Mouse (Mus musculus) cerebellum, adult 9-11 months (tissue): ENCODE measurements around the gene Tpk1.
"Not testable (repeated sequence)": the region's sequence is repeated elsewhere in the genome, so short reads cannot be mapped to it uniquely, and the experiment has no call there.

Experiments
- DNase-seq: peaks from one replicate; pipeline ENCODE4 v3.0.0; 2022

Gene Tpk1

DNA sequence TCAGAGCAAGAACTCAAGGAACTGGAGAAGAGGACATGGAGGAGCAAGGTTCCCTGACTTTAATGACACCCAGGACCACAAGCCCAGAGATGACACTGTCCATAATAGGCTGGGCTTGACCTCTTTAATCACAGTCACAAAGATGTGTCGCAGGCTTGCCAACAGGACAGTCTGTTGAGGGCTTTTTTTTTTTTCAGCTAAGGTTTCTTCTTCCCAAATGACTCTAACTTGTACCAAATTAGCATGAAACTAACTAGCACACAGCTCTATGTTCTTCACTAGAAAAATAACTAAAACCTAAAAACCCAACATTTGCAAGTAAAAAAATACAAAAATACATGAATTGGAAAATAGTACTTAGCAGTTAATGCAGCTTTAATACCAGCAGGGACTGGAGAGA lies 27.2 kb downstream of the Tpk1 start:
- no peak for DNase-seq

DNA sequence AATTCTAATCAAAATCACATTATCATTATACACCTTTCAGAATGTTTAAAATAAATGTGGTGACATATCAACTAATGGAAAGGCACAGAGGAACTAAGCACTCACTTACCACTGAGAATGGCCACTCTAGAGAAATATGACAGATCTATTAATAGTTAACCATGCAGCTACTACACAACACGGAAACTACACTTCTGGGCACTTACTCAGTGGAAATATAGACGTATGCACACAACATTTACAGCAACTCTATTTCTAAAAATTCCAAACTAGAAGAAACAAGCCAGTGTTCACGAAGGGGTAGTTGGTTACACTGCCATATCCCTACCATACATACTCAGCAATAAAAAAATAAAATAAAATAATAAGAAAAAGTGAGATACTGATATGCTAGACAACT lies 28.0 kb downstream of the Tpk1 start:
- DNase-seq: no peak

DNA sequence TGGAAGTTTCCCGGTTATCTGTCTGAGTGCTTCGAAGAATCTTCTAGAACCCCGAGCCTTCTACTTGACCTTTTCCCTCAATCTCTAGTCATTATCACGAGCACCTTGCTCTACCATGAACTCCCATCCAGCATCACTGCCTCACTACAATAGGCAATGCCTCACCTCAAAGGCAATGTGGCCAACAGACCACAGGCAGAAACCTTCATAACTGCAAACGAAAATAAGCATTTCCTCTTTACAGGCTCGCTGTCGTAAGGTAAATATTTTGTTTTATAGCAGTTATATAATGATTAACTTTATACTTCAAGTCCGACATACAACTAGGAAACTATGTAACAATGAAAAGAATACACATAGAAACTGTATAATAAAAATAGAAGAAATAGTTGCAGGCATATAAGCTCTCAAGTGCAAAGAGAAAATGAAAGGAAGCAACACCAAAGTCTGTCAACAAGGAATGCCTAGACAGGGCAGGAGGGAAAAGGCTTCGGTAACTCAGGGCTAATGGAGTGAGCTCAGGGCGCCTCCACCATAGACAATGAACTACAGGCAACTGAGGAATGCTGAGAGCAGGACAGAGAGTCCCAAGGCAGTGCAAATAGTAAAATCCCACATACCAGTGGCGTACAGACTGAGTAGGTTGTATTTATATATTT lies 29.0 kb downstream of the Tpk1 start:
- no peak for DNase-seq

DNA sequence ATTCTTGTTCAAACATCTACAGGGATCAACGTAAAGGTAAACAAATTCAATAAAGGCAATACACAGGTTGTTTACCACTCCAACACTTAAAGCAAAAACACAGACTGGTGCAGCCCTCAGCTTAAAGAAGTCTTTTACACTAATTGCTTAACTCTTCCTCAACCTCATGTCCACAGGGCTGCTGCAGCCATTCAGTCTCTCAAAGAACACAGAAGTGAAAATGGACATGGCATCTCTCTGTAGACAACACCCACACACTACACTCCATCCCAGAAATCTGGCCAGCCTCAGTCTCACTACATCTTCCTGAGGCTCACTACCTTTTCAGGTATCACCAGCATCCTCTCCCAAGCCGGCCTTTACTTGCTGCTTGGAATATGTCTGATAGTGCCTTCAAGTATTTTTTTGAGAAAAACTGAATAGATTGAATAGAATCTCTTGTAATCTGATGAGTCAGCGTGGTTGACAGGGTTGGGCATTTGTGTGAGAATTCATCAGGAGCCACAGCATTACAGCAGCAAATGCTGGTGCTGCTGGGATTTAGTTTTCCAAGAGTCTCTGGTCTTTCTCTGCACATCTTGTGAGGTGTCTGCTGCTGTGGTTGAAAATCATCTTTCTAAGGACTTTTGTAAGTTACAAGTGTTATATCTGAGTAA lies 32.6 kb downstream of the Tpk1 start:
- no peak for DNase-seq

DNA sequence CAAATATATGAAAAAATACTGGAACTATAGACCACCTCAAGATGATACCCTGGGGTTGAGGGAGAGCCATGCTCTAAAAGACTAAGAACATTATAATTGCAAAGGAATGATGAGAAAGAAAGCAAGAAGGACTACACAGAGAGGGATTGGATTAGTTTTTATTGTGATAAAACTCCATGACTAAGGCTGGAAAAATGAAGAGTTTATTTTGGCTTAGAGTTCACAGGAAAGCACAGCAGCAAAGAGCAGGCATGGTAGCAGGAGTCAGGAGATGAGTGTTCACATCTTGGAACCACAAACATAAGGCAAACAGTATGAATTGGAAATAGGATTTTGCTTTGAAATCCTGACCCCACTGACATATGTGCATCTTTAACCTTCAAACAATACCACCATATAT lies 33.2 kb downstream of the Tpk1 start:
- no peak for DNase-seq

DNA sequence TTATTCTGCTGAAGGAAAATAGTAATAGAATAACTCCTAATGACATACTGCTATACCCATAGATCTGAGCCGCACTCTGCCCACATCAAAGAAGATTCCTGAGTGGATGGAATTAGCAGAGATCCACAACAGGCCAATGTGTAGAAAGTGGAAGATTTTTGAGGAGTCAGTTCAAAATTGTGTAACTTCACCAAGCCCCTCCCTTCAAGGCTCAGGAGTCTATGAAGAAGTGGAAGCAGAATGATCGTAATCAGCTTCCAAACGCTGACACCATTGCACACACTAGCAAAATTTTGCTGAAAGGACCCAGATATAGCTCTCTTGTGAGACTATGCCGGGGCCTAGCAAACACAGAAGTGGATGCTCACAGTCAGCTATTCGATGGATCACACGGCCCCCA lies 42.6 kb downstream of the Tpk1 start:
- not testable (repeated sequence) for DNase-seq

DNA sequence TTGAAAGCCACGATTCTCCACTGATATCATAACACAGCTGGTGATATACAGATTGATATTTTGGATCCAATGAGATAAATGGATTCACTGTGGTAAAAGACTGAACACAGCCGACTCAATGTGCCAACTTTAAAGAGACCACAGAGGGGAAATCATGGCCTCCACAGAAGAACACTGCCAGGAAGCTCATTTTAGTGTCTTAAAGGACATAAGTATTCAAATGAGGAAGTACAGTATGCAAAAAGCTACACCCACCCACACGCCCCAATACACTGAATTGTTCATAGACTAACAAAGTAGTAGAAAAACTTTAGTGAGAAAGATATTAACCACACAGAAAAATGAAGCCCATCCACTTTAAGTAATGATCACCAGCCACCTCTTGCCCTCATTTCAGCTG lies 46.8 kb downstream of the Tpk1 start:
- no peak for DNase-seq

DNA sequence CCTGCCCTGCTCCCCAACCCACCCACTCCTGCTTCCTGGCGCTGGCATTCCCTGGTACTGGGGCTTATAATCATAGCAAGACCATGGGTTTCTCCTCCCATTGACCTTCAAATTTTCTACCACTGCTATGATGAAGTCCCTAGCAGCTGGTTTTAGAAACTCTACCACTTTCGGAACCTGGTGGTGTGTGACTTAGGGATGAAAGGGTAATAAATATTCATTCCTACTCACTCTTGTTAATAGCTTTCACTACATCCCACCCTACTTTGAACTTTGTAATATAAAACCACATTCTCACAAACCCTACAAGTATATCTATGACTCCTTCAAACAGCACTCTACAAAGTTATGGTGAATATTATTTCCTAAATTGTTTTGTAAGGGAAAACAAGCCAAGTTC lies 54.3 kb downstream of the Tpk1 start:
- DNase-seq: no peak

DNA sequence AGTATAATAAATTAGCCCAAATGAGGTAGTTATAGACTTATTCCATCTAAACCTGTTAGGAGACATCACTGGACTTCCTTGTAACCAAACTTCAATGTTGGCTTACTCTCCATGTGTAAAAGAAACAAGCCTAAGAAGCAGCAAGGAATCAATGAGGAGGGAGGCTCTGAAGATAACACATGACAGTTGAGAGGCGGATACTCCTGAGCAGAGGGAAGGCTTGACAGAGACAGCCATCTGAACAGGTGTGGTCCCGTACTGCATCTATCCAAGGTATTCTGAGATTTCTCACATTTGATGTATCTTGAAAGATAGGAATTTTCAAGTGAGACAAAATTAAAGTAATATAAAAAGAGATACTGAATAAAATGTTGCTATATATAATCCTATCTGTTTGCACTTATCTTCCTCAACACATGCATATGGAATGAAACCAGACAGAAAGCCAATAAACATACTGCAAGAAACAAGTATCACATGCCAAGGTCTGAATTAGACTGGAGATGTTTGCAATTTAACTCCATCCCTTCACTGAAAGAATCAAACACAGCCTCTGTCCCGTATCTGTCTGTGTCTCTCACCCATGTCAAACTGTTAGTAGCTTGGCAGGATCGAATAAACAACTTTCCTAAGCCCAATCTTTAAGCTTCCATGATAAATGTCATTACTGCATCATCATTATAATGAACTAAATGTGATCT lies 75.1 kb downstream of the Tpk1 start:
- DNase-seq: no peak

DNA sequence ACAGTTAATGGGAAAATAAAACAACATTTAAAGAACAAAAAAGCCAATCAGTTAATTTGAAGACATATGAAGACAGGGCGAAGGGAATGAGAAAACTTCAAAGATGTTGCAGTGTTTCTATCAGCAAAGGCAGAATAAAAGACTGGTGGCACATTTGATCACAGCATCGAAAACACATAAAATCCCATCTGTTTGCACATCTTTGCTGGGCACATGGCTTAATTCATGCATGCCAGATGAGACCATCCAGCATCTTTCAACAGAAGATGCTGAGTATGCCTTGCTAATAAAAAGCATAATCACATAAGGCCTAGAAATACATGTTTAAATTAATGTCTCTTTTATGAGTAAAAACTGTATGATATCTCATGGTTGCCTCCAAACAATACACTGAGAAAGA lies 80.8 kb downstream of the Tpk1 start:
- no peak for DNase-seq

DNA sequence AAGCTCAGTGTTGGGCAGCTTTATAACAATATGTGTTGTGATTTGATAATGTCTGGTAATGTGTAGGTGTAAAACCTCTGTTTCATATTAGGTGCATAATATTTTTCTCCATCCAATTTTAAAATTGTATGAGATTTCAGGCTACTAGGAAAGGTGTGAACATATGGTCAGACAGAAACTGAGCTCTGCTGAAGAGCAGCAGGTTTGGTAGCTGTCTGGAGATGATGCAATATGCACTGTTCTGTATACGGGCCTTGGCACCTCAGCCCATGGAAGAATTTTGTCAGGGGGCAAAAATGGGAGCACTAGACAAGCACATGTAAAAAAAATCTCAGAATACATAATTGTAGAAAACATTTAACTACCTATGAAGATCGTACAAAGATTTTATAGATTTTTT lies 84.3 kb downstream of the Tpk1 start:
- peak; percentile 32 for DNase-seq

DNA sequence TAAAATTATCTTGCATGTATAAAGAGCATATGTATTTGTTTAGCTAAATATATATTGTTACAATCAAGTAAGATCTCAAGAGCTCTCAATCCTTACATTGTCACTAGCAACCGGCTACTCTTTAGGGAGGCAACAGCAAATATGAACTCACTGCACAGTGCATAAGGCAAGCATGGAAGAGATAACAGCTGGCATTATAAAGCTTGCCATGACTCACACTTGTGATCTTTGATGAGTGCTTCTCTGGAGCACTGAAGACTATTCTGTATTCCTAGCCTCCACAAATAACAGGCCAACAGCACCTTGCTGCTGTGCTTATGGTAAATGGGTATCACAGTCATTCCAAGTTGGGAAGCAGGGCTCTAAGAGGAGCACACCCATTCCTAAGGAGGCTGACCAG lies 98.2 kb downstream of the Tpk1 start:
- no peak for DNase-seq

DNA sequence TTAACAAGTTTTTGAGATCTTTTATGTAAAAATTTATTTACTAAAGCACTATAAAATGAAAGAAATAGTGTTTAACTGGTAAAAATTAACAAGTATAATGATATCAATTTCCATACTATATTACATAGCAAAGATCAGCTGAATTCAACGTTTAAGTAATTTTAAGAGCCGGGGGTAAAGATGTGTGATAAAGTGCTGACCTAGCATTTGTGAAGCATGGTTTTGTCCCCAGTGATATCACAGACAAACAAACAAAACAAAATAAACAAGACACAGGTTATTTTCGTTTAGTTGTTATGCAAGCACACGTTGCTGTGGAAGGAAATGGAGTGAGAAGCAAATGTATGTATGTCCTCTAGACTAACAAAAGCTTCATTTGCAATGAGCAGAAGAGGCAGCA lies 103.6 kb downstream of the Tpk1 start:
- no peak for DNase-seq

DNA sequence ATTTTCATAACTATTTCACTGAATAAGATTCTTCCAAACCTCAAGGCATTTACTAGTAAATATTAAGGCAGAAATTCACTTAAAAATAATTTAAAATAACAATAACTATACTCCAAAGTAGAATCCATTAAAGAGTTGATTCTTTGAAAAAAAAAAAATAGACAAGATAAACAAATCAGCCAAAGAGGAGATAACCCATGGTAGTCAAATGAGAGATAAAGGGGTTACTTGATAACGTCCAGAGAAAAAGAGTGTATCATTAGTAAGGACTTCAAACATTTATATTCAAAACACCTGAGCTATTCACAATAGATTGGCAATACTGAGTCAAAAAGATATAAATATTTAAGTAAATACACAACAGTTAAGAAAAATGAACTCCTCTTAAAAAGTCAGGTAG lies 114.7 kb downstream of the Tpk1 start:
- no peak for DNase-seq

DNA sequence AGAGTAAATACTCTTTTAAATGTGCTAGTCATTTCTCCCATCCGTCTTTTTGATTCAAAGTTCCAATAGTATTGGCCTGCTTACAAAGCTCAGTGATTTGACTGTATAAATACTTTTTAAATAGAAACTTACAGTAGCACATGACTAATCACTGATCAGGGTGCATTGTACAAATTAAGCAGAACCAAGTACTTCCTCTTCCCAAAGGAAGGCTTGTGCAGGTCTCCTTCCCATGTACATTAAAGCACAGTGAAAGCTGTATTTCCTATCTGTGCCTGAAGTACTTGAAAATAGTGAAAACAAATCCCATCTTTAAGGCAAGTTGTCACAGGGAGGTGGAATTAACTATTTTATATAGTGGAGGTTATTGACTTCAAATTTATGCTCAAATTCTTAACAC lies 119.5 kb downstream of the Tpk1 start:
- no peak for DNase-seq

DNA sequence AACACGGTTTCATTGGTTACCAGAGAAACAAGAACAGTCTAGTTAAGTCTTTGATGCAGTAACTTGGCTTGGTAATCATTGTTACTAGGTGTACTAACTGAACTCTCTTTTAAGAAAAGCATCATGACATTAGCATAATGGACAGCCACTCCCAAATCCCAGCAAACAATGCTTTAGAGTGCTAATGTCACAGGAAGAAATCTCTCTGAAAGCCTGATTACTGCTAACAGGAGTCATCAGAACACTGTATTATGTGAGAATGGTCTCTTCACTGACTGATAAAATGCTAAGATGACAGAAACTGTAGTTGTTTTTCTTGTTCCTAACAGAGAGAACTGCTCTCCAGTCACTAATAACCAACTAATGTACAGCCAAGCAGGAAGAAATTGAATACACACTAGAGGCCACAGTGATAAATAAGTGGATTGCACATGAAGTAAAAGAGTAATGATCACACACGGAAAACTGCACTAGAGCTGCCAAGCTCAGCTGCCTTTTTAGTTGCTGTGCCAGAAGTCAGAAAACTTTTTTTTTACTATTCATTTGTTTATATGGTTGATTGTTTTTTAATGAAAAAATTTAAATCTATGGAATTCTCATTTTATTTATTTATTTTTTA lies 128.7 kb downstream of the Tpk1 start:
- no peak for DNase-seq

DNA sequence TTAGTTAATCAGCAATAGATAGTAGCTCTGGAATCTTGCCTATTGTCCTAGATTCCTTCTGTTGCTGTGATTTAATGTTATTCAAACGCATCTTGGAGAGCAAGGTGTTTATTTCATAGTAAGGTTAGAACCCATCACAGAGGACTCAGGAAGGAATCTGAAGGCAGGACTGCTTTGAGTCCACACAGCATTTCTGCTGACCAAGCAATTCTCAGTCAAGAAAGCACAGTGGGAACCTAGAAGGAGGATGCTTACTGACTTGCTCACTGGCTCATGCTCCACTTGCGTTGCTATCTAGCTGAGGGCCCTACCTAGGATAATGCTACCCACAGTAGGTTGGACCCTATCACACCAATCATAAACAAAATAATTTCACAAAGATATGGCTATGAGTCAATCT lies 130.6 kb downstream of the Tpk1 start:
- no peak for DNase-seq

DNA sequence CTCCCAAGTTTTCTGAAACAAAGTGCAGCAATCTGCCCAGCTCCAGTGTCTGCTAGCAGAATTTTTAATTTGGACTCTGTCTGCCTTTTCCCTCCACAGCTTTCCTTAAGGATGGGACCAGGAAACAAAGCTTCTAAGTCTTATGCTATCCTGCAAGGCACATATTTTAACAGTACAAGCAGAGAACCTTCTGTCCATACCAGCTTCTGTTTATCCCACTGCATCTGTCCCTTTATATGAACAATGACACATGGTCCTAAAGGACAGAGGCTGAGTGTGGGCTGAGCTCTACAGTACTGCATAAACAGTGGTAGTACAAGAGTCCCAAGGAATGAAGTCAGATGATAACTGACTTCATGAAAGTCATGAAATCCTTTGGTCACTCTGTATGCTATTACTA lies 132.8 kb downstream of the Tpk1 start:
- DNase-seq: no peak

DNA sequence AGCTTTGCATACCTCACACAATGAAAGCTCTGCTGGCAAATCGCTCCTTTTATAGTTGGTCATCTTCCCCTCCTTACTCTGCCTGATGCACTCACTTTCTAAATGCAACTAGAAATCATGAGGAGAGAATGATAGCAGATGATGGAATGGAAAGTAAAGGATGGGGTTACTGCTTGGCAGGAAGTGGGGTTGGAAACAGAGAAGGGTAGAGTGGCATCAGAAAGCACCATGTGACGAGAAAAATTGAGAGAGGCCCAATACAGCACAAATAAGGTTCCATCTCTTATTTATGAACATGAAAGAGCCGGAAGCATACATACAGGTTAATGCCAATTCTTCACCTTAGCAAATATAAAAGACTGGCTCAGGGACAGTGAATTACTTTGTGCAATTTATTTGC lies 133.3 kb downstream of the Tpk1 start:
- no peak for DNase-seq

DNA sequence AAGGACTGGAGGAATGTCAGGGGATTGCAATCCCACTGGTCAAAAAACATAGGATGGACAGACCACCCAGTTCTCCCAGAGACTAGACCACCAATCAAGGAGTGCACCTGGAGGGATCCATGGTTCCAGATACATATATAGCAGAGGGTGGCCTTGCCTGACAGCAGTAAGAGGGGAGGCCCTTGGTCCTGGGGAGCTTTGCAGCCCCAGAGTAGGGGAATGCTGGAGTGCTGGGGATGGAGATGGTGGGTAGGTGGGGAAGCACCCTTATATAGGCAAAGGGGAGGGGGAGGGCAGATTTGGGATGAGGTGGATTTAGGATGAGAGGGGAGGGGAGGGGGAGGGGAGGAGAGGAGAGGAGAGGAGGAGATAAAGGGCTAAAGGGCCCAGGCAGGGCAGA lies 134.1 kb downstream of the Tpk1 start:
- DNase-seq: no peak

DNA sequence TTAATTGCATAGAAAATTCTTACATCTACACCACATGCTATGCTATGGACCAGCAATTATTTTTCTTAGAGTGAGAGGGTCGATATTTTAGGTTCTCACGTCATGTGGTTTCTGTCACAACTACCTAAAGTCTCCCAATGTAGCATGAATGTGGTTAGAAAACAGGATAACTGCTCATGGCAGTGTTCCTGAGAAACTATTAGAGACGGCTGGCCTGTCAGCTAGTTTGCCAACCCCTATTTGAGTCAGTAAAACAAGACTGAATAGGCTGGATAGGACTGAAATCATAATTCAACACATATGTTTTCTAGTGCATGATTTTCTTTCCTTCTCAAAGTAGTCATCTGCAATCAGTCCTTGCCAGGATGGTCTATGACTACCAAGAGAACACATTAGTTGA lies 137.1 kb downstream of the Tpk1 start:
- no peak for DNase-seq

DNA sequence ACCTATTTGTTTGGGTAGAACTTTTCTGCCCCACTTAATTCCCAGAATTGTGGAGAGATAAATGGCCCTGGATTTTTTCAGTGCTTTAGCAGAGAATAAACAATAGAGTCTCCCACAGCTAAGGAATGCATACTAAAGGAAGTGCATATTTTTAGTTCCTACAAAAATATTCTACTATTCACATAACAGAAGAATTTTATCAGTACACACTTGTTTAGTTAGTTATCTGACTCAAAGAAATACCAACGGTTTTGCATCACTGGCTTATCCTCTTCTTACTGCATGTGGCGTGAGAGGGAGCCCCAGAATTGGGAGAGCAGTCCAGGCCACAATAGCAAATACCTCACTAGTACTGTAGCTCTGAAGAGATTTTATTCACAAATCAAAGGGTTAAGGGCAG lies 141.1 kb downstream of the Tpk1 start:
- DNase-seq: no peak

DNA sequence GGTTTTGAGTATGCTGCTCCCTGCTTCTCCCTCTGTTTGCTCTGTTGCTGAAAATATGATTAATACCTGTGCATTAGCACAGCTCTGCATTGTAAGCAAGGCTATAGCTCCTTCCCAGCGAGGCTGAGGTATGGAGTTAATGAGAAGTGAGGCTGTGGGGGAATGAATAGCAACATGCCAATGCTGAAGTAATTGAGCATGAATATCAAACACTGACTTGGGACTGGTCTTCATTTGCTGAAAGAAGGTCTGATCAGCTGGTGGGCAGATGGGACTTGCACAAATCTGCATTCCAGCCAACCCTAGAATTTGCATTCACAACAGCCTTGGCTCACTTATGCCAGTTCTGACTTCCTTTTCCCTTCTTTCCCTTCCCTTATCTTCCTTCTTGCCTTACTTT lies 144.0 kb downstream of the Tpk1 start:
- no peak for DNase-seq

DNA sequence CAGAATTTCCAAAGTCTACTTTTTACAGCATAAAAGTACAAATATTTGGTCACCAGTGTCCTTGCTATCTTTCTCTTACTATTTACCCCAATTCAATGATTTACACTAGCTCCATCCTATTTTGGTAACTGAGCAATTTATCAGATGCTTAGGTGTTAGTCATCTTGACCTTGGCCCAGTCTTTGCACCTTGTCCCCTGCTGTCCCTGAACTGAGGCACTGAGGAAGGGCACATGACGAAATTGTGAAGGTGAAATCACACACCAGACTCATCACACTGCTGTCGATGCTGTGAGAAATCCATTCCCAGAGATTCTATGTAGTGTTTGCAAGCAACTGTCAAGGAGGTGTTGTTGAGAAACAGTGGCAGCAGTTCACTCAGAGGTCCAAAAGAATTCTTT lies 145.9 kb downstream of the Tpk1 start:
- no peak for DNase-seq
